Mouse (Mus musculus) olfactory bulb, adult 2 months (tissue): Measurements from ENCODE around the gene Ublcp1. TPM values are rescaled to one million over a fixed set of nuclear protein-coding genes. Genes with fewer than 3 reads are reported as not detected.
"Not testable (repeated sequence)": the region's sequence is repeated elsewhere in the genome, so short reads cannot be mapped to it uniquely, and the experiment has no call there.

Source experiments
- H3K27ac ChIP-seq: fragments of 200-500 bp; 2 replicates; pipeline ENCODE4 v1.5.1; 2012; ENCODE audit warnings: low read depth, low read length; ENCODE audit not compliant: insufficient read depth
- H3K4me1 ChIP-seq: fragments of 200-500 bp; 2 replicates; pipeline ENCODE4 v1.6.1; 2012; ENCODE audit warnings: low read length; ENCODE audit not compliant: control insufficient read depth, insufficient read depth
- H3K4me3 ChIP-seq: fragments of 200-500 bp; 2 replicates; pipeline ENCODE4 v1.5.1; 2012; ENCODE audit warnings: mild to moderate bottlenecking, low read depth, low read length, moderate library complexity; ENCODE audit not compliant: insufficient read depth
- CTCF ChIP-seq: fragments of 200-500 bp; IDR thresholded peaks from 2 replicates; pipeline ENCODE4 v1.5.1; 2012; ENCODE audit warnings: low read depth, mild to moderate bottlenecking, low read length, moderate library complexity; ENCODE audit not compliant: insufficient read depth
- POLR2A ChIP-seq: fragments of 200-500 bp; IDR thresholded peaks from 2 replicates; pipeline ENCODE4 v1.6.1; 2012; ENCODE audit warnings: mild to moderate bottlenecking, low read depth, low read length, moderate library complexity; ENCODE audit not compliant: insufficient read depth
- WGBS: fragments of 180-500 bp; shearing (Covaris S2); methylation state at CpG from one replicate; pipeline ENCODE4 v1.1.7; 2018; 5-methylcytosine and 5-hydroxymethylcytosine counted together
- polyA plus RNA-seq: library from polyadenylated mRNA; stranded (reverse); fragments of >200 nt; gene quantifications from 2 replicates; pipeline ENCODE4 v1.2.4, GENCODE M21; 2012; ENCODE audit warnings: low replicate concordance; ENCODE audit not compliant: missing spikeins, insufficient read depth, insufficient read length

Gene Ublcp1
- polyA plus RNA-seq, 1 experiment: not detected

DNA sequence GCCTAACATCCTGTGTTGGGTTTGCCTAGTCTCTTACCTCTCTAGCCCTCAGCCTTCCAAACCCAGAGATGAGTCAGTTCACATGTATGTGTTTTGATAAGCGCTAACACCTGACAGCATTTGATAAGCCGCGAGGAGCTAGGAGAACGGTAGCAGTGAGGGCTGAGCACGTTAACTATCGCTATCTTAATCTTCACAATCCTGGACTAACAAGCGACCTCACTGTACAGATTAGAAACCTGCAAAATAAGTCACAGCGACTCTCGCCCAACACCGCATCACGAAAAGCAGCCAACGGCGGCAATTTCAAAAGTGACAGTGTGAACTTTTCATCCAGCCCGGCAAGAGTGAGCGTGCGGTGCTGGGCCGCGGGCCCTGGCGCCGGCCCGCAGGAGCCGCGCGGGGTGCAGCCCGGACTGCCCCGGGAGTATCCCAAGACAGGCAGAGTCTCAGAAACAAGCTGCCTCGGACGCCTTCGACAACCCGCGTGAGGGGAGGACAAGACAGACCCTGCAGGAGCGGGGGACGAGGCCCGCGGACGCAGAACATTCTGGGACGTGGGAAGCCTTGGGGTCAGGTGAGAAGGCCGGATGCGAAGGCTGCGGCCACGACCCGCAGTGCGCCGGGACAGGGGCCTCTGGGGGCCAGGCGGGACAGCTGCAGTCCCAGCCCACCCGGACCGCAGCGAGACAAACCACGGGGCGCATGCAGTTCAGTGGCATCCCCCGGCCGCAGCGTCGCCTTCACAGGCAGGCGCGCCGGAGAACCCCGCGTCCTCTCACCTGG lies 459 bp downstream of the Ublcp1 start:
- peak overlapping the region; percentile 69 for H3K4me3 ChIP-seq
- H3K27ac ChIP-seq: no peak overlapping the region
- no peaks in the 10 kb centered on the region for H3K4me1 ChIP-seq
- under 1% methylated on average over 59 of the region's 59 CpGs for WGBS
- no peak for TF ChIP-seq CTCF

DNA sequence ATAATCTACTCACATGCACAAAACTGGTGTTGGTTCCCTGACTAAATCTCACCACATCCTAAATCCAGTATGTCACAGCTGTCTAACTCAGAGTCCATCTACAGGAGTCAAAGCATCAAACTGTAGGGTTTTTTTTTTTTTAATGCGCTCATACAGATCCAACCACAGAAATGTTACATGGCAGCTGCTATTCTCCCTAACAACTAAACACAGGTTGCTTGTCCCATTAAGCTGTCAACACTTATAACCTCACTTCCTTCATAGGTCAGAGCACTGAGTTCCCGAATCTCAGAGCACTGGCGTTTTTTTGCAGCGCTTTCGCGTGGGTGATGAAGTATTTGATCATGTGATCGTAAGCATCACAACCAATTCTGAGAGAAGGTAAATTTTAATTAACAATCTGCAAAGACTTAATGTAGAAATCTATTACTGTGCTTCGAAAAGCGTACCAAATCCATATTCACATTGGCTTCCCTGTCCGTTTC lies 1.9 kb downstream of the Ublcp1 start:
- H3K27ac ChIP-seq: no peak overlapping the region
- no peaks in the 10 kb centered on the region for H3K4me1 ChIP-seq
- H3K4me3 ChIP-seq: no peak overlapping the region
- TF ChIP-seq CTCF: no peak
- no peak for TF ChIP-seq POLR2A
- WGBS: 94% methylated on average over 10 of the region's 10 CpGs

DNA sequence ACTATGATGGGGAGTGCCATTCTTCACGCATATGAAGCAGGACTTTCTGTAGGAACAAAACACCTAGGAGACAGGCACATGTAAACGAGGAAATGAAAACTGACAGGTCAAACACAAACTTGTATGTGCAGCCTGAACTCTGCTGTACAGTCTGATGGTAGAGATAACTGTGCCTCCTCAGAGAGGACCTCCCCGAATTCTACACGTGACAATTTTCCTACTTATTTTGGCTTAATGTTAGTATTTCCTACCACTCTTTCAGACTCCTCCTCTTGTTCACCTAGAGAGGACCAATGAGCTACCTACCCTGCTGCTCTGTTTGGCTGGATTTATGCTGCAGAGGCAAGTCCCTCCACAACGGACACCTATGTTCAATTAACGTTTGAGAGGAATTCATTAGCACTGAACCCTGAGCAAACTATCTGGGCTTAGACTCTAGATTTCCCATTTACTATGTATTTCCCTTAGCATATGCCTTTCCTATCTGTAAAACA lies 3.3 kb downstream of the Ublcp1 start:
- TF ChIP-seq CTCF (no peak), POLR2A (no peak)
- H3K4me1 ChIP-seq: no peaks in the 10 kb centered on the region
- H3K4me3 ChIP-seq: no peak overlapping the region
- H3K27ac ChIP-seq: no peak overlapping the region
- 86% methylated on average over 6 of the region's 6 CpGs for WGBS

DNA sequence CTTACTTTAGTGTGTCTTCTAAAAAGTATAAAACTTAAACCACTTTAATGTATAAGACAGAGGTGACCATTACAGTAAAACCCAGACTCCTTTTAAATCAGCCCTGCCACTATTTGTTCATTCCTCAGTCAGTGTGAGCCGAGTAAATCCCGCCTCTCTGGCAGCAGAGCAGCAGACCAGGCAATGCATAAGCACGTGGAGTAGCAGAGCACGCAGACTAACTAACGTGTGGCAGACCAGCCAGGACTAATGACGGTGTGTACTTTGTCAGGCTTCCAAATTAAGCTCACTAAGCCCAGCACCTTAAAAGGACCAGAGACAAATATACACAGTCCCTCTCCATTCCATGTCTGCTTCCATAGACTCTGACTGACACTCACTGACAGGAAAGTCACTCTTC lies 8.8 kb downstream of the Ublcp1 start:
- no peak overlapping the region for H3K4me3 ChIP-seq
- WGBS: 60% methylated on average over 6 of the region's 6 CpGs
- TF ChIP-seq CTCF: no peak
- no peak for TF ChIP-seq POLR2A
- H3K4me1 ChIP-seq: no peaks in the 10 kb centered on the region
- no peak overlapping the region for H3K27ac ChIP-seq

DNA sequence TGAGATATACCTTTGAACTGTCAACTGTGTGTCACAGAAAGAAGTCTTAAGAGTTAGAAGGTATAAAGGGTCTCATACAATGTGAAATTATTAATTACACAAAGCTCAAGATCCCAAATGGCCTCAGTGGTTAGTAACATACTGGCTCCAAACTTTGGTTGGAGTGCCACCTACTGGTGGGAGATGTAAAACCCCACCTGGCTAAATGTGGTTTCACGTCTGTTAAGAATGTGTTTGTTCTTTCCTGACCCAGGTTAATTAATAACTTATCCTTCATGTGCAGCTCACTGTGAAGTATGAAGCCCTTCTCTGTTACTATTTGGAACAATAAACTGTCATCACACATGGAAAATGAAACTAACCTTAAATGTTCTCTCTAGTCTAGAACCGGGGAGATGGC lies 16.9 kb downstream of the Ublcp1 start:
- TF ChIP-seq CTCF (no peak), POLR2A (no peak)
- no peak overlapping the region for H3K4me3 ChIP-seq

DNA sequence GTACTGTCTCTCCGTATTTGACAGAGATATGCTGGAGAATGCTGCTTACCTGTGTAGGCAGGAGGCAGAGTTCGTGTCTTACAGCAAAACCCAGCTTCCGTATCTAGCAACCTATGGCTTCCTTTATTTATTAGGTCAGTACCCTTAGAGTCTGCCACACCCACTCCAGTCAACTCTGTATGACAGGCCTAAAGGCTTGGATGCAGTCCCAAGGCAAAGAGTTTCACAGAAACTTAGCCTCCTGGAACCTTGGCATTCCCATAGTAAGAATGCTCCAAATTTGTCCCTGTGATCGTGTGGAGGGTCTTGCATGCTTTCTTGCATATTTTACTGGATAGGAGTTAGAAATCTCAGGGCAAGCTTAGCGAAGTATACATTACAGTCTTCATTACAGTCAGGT lies 18.3 kb downstream of the Ublcp1 start:
- not testable (repeated sequence) for H3K4me3 ChIP-seq, H3K4me1 ChIP-seq, H3K27ac ChIP-seq
- WGBS: 98% methylated on average over 5 of the region's 5 CpGs

More for the DNA sequence above, 16.9 kb downstream of the Ublcp1 start:
- 56% methylated on average over 2 of the region's 2 CpGs for WGBS
- no peak overlapping the region for H3K27ac ChIP-seq
- no peaks in the 10 kb centered on the region for H3K4me1 ChIP-seq

DNA sequence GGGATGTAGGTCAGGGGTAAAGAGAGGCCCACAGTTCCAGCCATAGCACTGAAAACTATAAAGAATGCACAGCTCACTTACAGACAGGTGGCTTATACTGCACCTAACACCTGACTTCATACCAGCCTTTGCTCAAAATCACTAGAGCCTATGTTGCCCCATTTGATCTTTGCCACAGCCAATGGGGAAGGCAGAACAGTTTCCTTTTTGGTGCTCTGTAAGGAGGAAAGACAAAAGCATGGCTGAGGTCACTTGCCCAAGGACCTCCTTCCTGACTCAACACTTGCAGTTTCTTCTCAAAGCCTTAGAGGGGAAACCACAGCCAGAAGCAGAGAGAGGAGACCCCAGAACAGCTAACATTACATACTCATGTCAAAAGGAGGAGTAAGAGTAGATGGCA lies 19.3 kb downstream of the Ublcp1 start:
- no peaks in the 10 kb centered on the region for H3K4me1 ChIP-seq
- TF ChIP-seq CTCF (no peak), POLR2A (no peak)
- no peak overlapping the region for H3K27ac ChIP-seq
- no peak overlapping the region for H3K4me3 ChIP-seq

DNA sequence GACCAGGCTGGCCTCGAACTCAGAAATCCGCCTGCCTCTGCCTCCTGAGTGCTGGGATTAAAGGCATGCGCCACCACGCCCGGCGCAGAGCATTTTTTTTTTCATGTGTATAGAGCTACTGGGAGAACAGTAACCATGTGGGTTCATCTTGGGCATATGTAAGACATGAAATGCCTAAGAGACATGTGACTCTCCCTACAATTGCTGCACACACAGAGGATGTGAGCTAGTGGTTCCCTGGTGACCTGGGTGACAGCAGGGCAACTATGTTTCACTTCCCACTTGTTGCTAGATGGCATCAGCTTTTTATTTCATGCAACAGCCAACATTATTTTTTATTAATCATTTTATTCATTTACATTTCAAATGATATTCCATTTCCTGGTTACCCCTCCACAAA lies 32.5 kb downstream of the Ublcp1 start:
- Histone ChIP-seq H3K27ac (no peak overlapping the region), H3K4me1 (no peaks in the 10 kb centered on the region), H3K4me3 (no peak overlapping the region)
- TF ChIP-seq POLR2A: no peak
- TF ChIP-seq CTCF: no peak
- 94% methylated on average over 6 of the region's 6 CpGs for WGBS

DNA sequence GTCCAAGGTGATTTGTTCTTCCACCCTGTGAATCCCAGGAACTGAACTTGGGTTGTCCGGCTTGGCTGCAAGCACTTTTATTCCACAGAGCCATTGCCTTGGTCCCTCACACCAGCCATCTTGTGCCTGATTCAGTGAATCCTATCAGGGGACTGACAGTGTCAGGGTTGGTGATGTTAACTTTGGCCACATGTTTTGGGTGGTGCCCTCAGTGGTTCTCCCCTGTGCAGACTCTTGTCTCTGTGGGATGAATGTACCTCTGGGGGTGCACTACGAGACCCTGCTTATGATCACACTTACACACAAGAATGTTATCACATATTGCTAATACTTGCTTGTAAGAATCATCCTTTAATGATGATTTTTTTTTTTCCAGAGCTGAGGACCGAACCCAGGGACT lies 40.3 kb downstream of the Ublcp1 start:
- H3K4me3 ChIP-seq: no peak overlapping the region
- 88% methylated on average over 3 of the region's 3 CpGs for WGBS
- TF ChIP-seq CTCF: no peak
- TF ChIP-seq POLR2A: no peak
- H3K27ac ChIP-seq: no peak overlapping the region
- H3K4me1 ChIP-seq: no peaks in the 10 kb centered on the region

DNA sequence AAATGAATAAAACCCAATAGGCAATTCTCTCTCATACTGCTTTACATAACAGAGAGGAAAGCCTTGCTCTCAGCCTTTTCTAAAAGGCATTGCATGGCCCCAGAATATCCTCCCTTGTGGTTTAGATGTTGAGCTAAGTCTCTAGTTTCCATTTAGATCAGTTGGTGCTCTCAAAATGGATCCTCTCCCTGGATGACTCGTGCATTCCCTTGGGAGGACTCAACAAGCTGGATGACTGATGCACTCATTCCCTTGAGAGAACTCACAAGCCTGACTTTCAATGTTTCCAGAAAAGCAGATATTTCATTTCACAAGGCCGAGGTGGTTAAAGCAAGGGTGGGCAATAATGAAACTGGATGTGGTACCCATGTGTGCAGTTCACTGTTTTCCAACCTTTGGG lies 42.3 kb downstream of the Ublcp1 start:
- WGBS: 86% methylated on average over 2 of the region's 2 CpGs

More for the DNA sequence above, 42.3 kb downstream of the Ublcp1 start:
- H3K4me3 ChIP-seq: no peak overlapping the region
- H3K27ac ChIP-seq: no peak overlapping the region
- H3K4me1 ChIP-seq: peaks cover 2% of the 10 kb centered on the region
- TF ChIP-seq CTCF: no peak
- no peak for TF ChIP-seq POLR2A
